Mouse (Mus musculus) erythroblast, adult 5-6 weeks (primary cell): ENCODE data around the gene Hyou1. TPM values are rescaled to one million over a fixed set of nuclear protein-coding genes. Genes with fewer than 3 reads are reported as not detected.
"Not testable (repeated sequence)": the region's sequence is repeated elsewhere in the genome, so short reads cannot be mapped to it uniquely, and the experiment has no call there.

Source experiments
- ATAC-seq: replicated peaks from 2 replicates; pipeline ENCODE4 v1.8.0; 2016; ENCODE audit warnings: moderate number of reproducible peaks, mild to moderate bottlenecking, moderate TSS enrichment, inconsistent platforms; ENCODE audit not compliant: poor library complexity, low FRiP score, severe bottlenecking
- total RNA-seq, 2 experiments: library from RNA; stranded (forward) in 1 of 2; stranded (reverse) in 1 of 2; fragments of 150-400 nt in 1 of 2; fragments of 200-764, 138-1000 nt in 1 of 2; gene quantifications; 2 replicates each; pipeline versions ENCODE4 v1.2.3 to v1.2.4; 2015 to 2017; ENCODE audit warnings: low replicate concordance in 2 of 2

Gene Hyou1
- total RNA-seq, 2 experiments from 2014 or later: 14.0 to 16.7 TPM

DNA sequence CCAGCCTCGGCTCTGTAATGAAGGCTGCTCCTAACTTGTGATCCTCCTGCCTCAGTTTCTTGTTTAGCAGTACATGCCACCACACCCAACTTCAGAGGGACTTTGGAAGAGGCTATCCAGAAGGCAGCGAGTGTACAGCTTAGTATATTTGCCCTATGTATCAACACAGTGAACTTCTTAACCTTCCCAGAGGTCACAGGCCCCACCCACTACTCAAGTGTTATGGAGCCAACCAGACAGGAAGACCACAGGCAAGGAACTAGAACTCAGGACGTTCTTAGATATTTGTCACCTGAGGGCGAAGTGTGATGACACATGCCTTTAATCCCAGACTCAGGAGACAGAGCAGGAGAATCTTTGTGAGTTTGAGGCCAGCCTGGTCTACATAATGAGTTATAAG, 31.7 kb upstream of the Hyou1 start:
- no peak for ATAC-seq

DNA sequence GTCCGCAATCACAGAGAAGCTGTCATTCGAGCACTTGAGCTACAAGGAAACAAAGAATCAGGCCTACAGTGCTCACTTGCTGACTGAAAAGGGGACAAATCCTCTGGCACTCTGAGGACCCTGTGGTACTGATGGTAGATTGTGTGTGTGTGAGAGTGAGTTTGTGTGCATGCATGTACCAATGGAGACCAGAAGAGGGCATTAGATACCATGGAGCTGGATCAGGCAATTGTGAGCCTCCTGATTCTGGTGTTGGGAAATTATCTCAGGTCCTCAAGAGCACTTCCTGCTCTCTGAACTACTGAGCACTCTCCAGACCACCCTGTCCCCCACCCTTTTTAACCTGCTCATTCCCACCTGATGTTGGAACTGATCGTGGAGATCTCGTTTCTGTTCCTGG, 30.7 kb upstream of the Hyou1 start:
- ATAC-seq: no peak

DNA sequence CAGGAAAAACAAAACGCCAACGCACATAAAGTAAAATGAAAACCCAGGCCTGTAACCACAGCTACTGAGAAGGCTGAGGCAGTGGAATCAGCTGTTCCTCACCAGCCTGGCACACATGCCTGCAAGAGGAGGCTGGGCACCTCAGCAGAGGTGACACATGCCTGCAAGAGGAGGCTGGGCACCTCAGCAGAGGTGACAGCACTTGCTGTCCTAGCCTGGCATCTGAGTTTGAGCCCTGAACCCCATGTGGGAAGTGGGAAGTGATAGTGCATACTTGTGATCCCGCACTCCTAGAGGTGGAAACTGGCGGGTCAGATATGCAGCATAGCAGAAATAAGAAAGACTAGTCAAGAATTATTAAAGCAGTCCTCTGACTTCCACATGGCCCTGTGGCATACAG, 27.9 kb upstream of the Hyou1 start:
- ATAC-seq: no peak

DNA sequence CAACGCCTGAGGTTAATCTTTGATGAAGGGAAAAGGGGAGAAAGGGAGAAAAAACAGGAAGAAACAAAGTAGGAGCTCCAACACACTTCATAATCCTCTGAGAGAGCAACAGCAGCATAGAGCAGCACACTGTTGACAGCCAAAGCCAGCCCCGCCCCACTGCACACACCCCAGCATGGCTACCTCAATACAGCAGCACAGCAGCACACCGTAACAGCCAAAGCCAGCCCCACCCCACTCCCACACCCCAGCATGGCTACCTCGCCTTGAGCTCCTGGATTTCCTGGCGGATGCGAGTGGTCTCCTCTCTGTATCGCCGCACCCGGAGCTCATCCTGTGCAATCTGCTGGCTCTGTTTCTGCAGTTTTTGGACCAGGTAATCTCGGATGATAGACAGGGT, 27.0 kb upstream of the Hyou1 start:
- ATAC-seq: no peak; the same call in 1 of the 2 replicates

DNA sequence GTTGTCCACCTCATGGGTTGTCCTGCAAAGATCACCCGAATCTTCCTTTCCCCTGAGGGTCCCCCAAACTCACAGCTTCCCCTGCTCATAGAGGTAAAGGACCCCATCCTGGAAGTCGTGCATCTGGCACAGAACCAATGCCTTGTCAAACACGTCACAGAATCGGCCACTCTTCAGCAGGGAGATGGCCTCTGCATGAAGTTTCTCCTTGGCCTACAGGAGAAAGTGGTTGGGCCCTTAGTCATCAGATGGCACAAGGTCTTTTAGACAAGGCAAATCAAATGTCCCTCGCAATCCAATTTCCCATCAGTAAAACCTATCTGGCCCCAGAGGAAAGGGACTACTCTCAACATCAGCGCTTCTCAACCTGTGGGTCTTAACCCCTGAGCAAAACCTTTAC, 26.1 kb upstream of the Hyou1 start:
- no peak for ATAC-seq

DNA sequence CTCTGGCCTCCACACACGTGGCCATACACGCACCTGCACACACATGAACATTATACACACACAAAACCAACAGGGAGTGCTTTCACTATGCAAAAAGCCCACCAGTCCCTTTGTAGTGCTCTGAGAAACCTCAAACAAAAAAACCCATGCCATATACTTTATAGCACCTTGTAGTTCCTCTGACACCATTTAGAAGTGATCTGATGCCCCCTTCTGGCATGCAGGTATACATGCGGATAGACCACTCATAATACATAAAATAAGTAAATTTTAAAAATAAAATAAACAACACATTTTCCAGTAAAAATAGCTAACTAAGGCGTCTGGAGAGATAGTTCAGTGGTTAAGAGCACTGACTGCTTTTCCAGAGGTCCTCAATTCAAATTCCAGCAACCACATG, 22.1 kb upstream of the Hyou1 start:
- ATAC-seq: peak; percentile 67

DNA sequence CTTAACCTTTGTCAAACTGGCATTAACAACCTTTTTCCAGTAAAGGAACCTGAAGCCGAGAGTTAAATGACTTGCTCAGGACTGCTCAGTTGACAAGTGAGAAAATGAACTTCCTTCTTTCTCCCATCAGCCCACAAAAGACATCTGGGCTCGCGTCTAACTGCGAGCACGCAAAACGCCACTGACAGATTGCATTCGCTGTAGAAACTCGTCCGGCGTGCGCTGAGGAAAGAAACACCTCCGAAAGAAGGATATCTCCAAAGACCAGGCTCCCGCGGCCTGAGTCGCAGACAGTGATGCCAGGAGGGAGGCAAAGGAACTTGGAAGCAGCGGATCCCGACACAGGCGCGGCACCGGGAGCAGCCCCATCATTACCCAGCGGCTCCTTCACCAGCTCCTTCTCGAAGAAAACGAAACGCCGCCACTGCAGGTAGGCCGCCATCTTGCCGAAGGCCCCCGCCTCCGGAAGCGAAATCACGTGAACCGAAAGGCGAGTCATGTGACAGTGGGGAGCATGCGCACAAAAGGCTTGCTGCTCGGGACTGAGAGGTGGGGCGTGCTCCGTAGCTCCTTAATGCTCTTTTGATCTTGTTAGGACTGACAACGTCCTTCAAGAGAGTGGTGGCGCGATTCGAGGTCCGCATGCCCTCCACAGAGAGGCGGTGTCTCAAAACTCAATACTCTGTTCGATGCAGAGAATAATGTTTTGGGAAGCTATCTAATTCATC, 17.9 kb upstream of the Hyou1 start, which contains the start of gene Vps11:
TSS of gene Vps11 (minus strand) at position 481 of the 728 bp plus-strand sequence.
- ATAC-seq: peak; percentile 97

DNA sequence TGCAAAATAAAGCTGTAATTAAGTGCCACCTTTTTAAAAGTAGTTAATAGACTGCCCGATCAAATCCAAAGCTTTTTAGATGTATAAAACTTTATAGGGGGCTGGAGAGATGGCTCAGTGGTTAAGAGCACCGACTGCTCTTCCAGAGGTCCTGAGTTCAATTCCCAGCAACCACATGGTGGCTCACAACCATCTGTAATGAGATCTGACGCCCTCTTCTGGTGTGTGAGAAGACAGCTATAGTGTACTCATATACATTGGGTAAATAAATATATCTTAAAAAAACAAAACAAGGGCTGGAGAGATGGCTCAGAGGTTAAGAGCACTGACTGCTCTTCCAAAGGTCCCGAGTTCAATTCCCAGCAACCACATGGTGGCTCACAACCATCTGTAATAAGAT, 17.4 kb upstream of the Hyou1 start:
- ATAC-seq: not testable (repeated sequence)

DNA sequence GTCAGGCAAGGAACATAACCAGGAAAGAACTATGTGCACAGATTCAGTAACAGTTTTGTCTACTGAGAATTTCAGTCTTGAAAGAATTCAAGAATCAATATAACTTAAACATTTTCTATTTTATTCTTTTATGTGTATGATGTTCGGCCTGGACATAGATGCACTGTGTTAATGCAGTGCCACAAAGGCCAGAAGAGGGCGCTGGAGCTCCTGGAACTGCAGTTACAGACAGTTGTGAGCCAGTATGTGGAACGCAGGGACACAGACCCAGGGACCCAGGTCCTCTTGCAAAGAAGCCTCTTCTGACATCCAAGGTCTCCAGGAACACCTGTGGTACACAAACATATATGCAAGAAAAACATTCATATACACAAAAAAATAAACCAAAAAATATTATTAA, 14.8 kb upstream of the Hyou1 start:
- ATAC-seq: no peak

DNA sequence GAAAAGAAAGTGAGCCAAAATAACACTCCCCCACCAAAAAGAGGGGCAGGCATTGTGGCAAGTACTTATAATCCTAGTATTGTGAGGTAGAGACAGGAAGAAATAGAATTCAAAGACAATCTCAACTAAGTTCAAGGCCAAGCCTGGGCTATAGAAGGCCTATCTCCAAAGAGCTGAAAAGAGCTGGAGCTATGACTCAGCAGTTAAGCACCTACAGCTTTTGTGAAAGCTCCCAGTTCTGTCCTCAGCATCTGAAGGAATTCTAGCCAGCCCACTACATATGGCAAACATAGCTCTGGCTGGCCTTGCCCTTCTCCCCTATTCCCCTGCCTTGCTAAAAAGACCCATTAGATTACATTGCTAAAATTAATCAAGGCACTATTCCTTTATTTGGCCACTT, 5.9 kb upstream of the Hyou1 start:
- peak; percentile 70 for ATAC-seq

DNA sequence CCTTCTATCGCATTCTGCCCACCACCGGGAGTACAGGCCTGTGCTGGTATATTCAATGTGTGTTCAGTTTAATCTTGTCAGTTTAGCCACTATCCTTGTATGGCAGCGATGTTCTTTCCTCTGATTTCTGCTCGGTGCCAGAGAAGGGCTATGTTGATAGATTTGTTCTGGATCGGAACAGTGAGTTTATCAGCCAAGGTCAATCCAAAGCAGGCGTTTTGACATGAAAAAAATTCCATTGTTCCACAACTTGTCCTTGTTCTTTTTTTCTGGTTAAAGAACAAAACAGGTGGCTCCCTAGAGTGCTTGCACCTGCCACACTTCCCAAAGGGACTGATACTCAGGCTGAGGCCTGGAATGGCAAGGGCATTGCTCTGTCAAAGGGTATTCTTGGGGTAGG, 3.1 kb upstream of the Hyou1 start:
- ATAC-seq: no peak

DNA sequence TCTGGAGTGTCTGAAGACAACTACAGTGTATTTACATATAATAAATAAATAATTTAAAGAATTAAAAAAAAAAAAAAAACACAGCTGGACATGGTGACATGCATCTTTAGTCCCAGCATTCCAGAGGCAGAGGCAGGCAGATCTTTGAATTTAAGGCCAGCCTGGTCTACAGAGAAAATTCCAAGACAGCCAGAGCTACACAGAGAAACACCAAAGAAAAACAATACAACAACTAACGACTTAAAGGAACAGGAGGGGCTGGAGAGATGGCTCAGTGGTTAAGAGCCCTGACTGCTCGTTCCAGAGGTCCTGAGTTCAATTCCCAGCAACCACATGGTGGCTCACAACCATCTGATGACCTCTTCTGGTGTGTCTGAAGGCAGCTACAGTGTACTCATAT, 2.0 kb upstream of the Hyou1 start:
- not testable (repeated sequence) for ATAC-seq

DNA sequence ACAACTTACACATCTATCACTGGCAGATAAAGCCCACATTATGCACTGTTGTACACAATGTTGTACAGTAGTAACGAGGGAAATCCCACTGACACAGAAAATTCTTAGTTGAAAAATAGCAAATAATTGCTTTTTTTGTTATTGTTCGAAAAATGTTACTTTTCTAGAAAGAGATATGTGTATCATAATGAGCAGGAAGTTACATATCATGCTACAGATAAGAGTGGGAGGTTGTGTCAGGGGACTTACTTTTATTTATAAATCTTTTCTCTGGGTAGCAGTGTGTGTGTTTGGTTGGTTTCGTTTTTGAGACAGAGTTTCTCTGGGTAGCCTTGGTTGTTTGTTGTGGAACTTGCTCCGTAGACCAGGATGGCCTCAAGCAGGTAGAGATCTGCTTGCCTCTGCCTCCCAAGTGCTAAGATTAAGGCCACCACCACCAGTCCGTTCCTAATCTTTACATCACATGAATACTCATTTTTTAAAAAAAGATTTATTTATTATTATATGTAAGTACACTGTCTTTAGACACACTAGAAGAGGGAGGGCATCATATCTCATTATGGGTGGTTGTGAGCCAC, 1.0 kb upstream of the Hyou1 start:
- ATAC-seq: no peak

DNA sequence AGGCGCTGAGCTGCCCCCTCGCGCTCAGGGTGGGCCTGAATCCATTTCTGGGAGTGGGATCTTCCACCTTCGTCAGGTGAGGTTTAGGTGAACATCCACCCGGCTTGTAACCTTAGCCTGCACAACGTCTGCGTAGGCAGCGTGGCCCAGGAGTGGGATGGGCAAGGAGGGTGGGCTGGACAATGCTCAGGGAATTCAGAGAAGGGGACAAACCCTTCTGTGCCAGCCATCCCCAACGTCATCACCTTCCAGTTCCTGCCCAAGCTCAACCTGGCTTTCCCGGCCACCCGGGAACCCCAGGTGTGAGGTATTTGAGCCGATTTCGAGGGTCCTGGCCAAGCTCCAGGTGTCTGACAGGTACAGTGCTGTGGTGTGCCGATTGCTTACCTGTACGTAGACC, 572 bp downstream of the Hyou1 start:
- peak; percentile 14; the same call in 1 of the 2 replicates for ATAC-seq

DNA sequence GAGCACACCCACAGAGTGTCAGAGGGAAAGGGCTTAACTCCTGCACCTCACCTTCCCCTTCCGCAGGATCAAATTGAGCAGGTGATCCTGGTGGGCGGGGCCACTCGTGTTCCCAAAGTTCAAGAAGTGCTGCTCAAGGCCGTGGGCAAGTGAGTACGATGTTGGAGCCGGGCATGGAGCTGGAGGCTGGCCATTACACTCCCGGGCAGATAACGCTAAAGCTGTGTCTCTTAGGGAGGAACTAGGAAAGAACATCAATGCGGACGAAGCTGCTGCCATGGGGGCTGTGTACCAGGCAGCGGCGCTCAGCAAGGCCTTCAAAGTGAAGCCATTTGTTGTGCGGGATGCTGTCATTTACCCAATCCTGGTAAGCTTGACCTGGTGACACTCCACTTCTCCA, 5.3 kb downstream of the Hyou1 start:
- no peak for ATAC-seq

DNA sequence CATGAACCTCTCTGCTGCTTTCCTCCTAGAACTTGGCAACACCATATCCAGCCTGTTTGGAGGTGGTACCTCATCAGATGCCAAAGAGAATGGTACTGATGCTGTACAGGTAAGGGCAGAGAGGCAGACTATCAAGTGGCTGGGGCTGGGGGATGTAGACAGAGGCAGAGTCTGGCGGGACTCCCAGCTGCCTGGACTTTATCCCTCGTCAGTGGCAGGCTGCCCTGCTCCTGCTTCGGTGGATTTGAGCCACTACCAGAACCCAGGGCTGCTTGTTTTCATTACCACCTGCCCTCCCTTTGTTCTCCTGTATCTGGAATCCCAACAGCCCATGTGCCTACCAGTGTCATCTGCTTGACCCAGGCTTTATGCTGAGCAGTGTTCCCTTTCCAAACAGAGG, 7.9 kb downstream of the Hyou1 start:
- no peak for ATAC-seq

DNA sequence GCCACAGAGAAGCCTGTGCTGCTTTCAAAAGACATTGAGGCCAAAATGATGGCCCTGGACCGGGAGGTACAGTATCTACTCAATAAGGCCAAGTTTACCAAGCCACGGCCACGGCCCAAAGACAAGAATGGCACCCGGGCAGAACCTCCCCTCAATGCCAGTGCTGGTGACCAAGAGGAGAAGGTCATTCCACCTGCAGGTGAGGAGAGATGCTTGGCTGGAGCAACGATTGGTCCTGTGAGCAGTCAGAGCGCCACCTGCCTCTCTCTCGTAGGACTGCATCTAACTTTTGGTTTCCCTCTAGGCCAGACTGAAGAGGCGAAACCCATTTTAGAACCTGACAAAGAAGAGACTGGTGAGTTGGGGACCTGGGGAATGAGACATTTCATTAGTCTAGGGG, 10.0 kb downstream of the Hyou1 start:
- peak; percentile 79 for ATAC-seq

DNA sequence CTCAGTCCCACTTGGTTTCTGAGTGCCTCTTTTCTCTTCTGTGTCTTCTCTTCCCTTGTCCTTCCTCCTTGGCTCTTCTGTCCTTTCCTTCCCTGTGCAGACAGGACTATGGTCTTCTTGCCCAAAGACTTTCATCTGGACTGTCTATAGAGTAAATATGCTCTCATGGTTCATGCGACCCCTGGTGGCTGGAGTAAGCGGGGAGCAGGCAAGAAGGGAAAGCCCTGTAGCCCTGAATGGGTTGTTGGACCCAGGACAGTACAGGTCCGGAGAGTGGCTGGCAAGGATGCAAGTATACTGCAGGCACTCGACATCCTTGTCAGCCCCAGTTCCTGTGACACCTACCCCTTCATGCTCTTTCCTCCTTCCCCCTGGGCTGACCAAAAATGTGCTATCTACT, 12.2 kb downstream of the Hyou1 start:
- peak; percentile 79 for ATAC-seq

DNA sequence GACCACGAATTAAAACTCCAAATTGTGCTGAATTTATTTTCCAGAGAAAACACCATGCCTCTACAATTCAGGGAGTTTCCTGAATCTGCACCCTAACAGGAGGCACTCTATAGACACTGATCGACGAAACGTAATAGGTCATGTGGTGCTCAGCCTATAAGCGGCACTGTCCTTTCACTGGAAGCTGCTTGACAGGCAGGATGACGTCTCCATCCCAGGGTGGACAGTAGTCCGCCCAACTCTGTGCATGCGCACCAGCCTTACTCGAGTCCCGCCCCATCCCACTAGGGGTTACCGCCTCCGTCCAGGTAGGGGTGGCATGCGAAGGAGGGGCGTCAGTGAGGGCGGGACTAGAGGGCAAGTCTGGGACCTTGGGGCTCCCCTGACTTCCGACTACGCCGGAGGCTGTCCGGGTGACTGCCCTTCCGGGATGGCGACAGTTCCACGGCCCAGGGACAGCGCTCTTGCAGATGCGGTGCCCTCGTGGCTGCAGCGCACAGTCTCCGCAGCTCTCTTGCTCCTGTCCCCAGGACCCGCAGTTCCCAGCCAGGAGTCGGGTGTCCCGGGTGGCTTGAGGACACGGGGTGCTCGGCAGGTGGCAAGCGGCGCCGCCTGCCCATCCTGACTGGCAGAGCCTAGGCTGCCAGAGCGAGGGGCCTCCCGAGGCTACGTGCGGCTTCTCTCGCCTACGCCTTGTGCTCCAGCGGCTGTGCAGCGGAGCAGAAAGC, 17.6 kb downstream of the Hyou1 start, which contains the start of gene Slc37a4:
TSS of gene Slc37a4 (plus strand) at position 169 of the 728 bp plus-strand sequence.
- peak; percentile 96 for ATAC-seq

DNA sequence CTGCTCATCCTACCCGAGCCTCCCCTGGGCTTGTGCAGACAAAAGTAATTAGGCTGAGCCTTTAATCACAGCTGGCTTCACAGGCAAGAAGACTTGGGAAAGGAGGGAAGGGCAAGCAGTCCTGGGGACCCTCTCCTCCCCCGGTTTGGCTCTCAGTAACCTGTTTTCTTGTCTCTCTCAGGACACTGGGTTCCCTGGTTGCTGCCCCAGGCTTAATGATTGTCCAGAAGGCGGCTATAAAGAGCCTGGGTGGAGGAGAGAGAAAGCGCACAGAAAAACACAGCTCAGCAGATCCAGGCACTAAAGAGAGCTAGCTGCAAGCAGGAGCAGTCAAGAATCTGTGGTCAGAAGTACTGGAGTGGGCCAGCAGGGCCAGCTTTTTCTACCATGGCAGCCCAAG, 18.8 kb downstream of the Hyou1 start:
- ATAC-seq: no peak

DNA sequence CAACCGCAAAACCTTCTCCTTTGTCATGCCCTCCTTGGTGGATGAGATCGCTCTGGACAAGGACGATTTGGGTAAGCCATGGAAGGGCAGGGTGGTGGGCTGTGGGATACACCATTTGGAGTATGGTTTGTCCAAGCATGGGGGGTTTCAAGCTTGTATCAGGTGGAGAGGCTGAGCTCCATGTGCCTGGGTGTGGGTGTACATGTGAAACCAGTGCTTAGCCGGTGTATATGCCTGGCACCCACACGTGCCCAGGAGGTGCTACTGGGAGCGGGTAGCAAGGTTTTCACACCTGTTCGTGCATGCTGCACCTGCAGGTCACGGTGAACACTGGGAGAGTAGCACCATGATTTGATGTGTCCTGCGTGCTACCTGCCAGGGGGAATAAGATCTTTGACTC, 19.3 kb downstream of the Hyou1 start:
- ATAC-seq: no peak
